Mouse (Mus musculus) testis, adult 2 months (tissue): ENCODE results near the gene Irak2. TPM values are rescaled to one million over a fixed set of nuclear protein-coding genes. Genes with fewer than 3 reads are reported as not detected.
A peak's percentile ranks its signal among the peaks of the same experiment; 100 is the strongest.

ENCODE experiments used
- H3K27ac ChIP-seq: fragments of 200-500 bp; 2 replicates; pipeline ENCODE4 v1.5.1; 2012; ENCODE audit warnings: low read depth, low read length; ENCODE audit not compliant: control insufficient read depth, insufficient read depth
- H3K27me3 ChIP-seq: fragments of 200-500 bp; 2 replicates; pipeline ENCODE4 v1.6.1; 2012; ENCODE audit warnings: mild to moderate bottlenecking, low read length, moderate library complexity; ENCODE audit not compliant: control insufficient read depth, insufficient read depth
- H3K36me3 ChIP-seq: fragments of 200-500 bp; 2 replicates; pipeline ENCODE4 v1.6.1; 2012; ENCODE audit warnings: mild to moderate bottlenecking, low read length; ENCODE audit not compliant: control insufficient read depth, insufficient read depth
- H3K4me1 ChIP-seq: fragments of 200-500 bp; 2 replicates; pipeline ENCODE4 v1.6.1; 2012; ENCODE audit warnings: low read length; ENCODE audit not compliant: control insufficient read depth, insufficient read depth
- H3K4me3 ChIP-seq: fragments of 200-500 bp; 2 replicates; pipeline ENCODE4 v1.5.1; 2012; ENCODE audit warnings: low read depth, mild to moderate bottlenecking, low read length, moderate library complexity, mixed read lengths; ENCODE audit not compliant: control insufficient read depth
- CTCF ChIP-seq: fragments of 200-500 bp; IDR thresholded peaks from 2 replicates; pipeline ENCODE4 v1.5.1; 2012; ENCODE audit warnings: low read depth, mild to moderate bottlenecking, inconsistent platforms, low read length, moderate library complexity; ENCODE audit not compliant: control insufficient read depth, insufficient read depth, insufficient replicate concordance
- POLR2A ChIP-seq: fragments of 200-500 bp; IDR thresholded peaks from 2 replicates; pipeline ENCODE4 v1.6.1; 2012; ENCODE audit warnings: low read depth, mild to moderate bottlenecking, inconsistent platforms, low read length, moderate library complexity; ENCODE audit not compliant: control insufficient read depth
- polyA plus RNA-seq: library from polyadenylated mRNA; depleted of rRNA; stranded (reverse); fragments of >200 nt; gene quantifications from 2 replicates; pipeline ENCODE4 v1.2.3, GENCODE M21; 2012

Irak2 gene
- polyA plus RNA-seq, 1 experiment, result 2.4 TPM

DNA sequence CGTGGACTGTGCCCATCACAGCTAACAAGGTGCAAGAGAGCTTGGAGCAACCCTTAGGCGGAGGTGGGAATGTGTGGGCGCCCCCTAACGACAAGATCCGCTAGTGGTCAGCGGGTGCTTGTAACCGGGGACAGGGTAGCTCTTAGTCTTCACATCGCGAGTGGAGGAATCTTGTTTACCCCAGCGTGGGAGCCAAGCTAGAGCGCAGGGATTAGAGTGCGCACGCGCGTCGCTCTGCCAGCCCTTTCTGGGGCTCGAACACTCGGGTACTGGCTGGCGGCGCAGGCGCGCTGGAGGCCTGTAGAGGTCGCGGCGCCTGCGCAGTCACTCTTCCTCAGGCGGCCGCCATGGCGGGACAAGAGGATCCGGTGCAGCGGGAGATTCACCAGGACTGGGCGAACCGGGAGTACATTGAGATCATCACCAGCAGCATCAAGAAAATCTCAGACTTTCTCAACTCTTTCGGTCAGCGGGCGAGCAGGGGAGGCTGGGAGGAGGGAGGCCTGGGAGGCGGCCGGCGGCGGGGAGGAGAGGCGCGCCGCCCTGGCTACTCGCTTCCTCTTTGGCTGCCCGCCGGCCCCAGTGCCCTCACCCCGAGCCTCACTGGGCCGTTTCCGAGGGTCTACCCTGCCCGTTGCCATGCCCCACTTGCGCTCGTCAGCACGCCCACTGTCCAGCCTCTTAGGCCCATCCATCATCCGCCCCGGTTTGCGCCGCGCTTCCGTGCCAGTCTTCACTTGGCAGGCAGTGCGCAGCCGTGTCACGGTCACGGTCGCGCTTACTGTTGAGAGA, 33.6 kb upstream of the Irak2 start, which contains the start of gene Brk1:
Gene Brk1 (plus strand): TSS at position 341 of the 792 bp plus-strand sequence.
- Histone ChIP-seq H3K4me3 (peak within 1 kb of the TSS; percentile 98), H3K36me3 (peaks cover 3% of the 10 kb centered on the region), H3K27ac (peak within 1 kb of the TSS; percentile 88), H3K4me1 (peaks cover 7% of the 10 kb centered on the region), H3K27me3 (no peaks in the 10 kb centered on the region)
- peak; percentile 61 for TF ChIP-seq CTCF
- peak; percentile 71 for TF ChIP-seq POLR2A

DNA sequence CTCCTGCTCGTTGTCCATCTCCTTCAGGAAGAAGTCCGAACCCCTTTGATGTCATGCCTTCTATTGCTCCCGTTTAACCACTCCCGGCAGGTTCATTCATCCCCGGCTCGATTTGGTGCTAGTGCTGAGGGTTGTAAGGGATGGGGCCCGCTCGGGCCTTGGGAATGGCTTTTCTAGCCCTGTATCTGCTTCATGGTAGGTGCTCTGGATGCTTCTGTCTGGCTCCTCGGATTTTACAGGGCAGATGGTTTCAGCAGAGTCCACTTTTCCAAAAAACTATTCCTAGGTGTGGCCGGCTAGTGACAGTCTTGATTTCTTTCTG, 33.1 kb upstream of the Irak2 start:
- no peak for TF ChIP-seq CTCF
- no peak for TF ChIP-seq POLR2A
- H3K27me3 ChIP-seq, result no peaks in the 10 kb centered on the region
- peaks cover 1% of the 10 kb centered on the region; the same call in 1 of the 2 replicates for H3K36me3 ChIP-seq
- peaks cover 5% of the 10 kb centered on the region for H3K4me1 ChIP-seq
- H3K4me3 ChIP-seq, result peak overlapping the region; percentile 98
- H3K27ac ChIP-seq, result peak overlapping the region; percentile 88

DNA sequence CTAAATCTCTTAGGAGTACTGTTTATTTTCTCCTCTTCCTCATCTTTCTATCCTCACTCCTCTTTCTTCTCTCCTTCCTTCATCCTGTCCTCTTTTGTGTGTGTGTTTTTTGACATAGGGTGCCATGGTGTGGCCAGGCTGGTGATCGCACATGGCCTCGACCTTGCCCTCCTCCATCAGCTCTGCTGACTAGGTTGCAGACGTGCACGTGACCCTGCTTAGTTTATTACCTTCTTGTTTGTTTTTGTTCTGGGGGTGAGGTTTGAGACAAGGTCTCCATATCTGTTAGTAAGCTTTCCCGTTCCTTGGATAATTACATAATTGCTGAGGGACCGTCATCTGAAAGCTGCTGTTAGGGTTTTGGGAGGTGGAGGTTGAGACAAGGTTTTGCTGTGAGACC, 29.4 kb upstream of the Irak2 start:
- no peak overlapping the region for H3K27ac ChIP-seq
- no peak overlapping the region for H3K4me3 ChIP-seq
- TF ChIP-seq CTCF (no peak), POLR2A (no peak)
- no peaks in the 10 kb centered on the region for H3K27me3 ChIP-seq
- H3K4me1 ChIP-seq, result peaks cover 2% of the 10 kb centered on the region
- peaks cover 1% of the 10 kb centered on the region; the same call in 1 of the 2 replicates for H3K36me3 ChIP-seq

DNA sequence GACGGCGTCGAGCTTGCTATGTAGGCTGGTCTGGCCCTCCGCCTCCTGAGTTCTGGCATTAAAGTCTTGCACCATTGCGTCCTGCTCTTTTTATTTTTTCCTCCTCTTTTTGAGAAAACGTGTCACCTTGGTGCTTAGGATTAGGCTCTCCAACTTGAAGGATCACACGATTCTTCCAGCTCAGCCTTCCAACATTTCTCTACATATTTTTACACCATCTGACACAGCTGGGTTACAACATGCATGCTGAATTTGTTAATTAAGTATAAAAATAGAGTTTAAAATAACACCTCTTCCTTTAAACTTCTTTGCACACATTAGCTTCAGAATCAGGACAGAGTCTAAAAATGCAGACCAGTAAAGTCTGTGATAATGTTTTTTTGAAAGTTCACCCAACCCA, 29.0 kb upstream of the Irak2 start:
- peaks cover 2% of the 10 kb centered on the region for H3K4me1 ChIP-seq
- H3K27me3 ChIP-seq, result no peaks in the 10 kb centered on the region
- H3K27ac ChIP-seq, result no peak overlapping the region
- peaks cover 1% of the 10 kb centered on the region; the same call in 1 of the 2 replicates for H3K36me3 ChIP-seq
- no peak overlapping the region for H3K4me3 ChIP-seq
- TF ChIP-seq CTCF (no peak), POLR2A (no peak)

DNA sequence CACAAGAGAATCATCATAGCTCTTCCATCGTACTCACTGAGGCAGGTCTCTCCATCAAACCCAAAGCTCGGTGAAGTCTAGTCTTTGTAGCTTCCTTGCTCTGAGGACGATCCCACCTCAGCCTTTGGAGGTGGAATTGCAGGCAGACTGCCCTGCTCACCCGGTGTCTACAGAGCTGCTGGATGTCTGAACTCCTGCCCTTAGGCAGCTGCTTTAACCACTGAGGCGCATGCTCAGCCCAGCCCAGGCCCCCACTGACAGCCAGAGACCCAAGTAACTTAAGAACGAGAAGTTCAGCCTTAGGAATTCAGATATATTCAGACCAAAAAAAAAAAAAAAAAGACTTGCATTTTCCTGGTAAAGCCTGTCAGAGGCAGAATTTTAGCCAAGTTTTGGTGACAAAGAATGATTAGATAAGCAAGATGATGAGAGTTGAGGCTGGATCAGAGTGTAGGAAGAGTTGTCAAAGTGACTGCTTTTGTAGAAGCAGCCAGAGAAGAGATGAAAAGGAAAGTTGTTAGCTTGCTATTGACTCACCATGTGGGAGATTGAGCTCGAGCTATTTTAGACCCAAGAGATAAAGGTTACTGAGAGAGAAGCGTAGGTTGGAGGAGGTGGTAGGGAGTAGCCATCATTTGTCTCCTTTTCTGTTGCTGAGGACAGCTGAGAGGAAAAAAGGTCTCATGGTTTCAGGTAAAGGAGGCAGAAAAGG, 25.9 kb upstream of the Irak2 start:
- H3K4me3 ChIP-seq, result no peak overlapping the region
- no peaks in the 10 kb centered on the region; the same call in 1 of the 2 replicates for H3K36me3 ChIP-seq
- H3K27me3 ChIP-seq, result no peaks in the 10 kb centered on the region
- H3K27ac ChIP-seq, result peak overlapping the region; percentile 71
- peaks cover 2% of the 10 kb centered on the region for H3K4me1 ChIP-seq
- TF ChIP-seq POLR2A (no peak), CTCF (no peak)

DNA sequence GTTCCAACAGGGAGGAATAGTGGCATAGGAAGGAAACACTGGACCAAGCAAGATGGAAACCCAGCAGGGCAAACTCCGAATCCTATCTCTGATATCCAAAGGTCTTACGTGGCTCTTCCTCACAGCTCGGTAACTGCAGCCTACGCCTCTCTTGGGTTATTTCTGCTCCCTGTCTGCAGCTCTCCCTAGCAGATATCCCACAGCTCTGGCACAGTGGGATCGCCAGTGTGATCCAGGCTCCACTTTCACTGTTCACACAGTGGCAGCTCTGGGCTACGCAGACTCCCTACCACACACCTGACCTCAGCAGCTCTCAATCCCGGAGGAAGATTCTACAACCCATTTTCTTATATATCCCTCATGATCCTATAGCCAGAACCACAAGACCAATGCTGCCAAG, 24.1 kb upstream of the Irak2 start:
- Histone ChIP-seq H3K4me3 (no peak overlapping the region), H3K27me3 (no peaks in the 10 kb centered on the region), H3K36me3 (no peaks in the 10 kb centered on the region; the same call in 1 of the 2 replicates), H3K27ac (no peak overlapping the region), H3K4me1 (no peaks in the 10 kb centered on the region)
- TF ChIP-seq POLR2A, result no peak
- TF ChIP-seq CTCF, result no peak

DNA sequence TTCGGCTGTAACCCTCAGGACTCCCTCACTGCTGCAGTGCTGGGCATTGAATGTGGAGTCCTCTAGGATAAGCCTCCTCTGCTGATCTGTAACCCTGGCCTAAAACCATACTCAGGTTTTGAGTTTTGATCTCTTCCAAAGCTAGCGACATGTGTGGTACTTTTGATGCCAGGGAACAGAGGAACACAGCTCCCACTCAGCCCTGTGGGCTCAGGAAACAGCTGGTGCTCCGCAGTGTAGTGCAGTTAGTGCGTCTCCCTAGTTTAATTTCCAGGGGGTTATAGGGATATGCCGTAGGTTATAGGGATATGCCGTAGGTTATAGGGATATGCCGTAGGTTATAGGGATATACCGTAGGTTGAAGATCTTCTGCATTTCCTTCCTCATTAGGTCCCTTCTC, 23.3 kb upstream of the Irak2 start:
- no peak overlapping the region for H3K27ac ChIP-seq
- no peaks in the 10 kb centered on the region; the same call in 1 of the 2 replicates for H3K36me3 ChIP-seq
- no peak overlapping the region for H3K4me3 ChIP-seq
- no peak for TF ChIP-seq CTCF
- no peak for TF ChIP-seq POLR2A
- no peaks in the 10 kb centered on the region for H3K27me3 ChIP-seq
- no peaks in the 10 kb centered on the region for H3K4me1 ChIP-seq
